Mouse (Mus musculus) embryonic facial prominence, embryonic 11.5 days (tissue): Measurements from ENCODE around the gene Lrpprc. TPM values are rescaled to one million over a fixed set of nuclear protein-coding genes. Genes with fewer than 3 reads are reported as not detected.

ENCODE experiments used
- ATAC-seq: fragments of 200-750 bp; cut with Nextera tagmentation; replicated peaks from 2 replicates; pipeline ENCODE4 v1.8.0; 2017; ENCODE audit warnings: low read depth; ENCODE audit not compliant: insufficient number of reproducible peaks, low FRiP score, low TSS enrichment
- DNase-seq: peaks from one replicate; pipeline ENCODE4 v3.0.0-alpha.2; 2015; ENCODE audit warnings: low spot score
- H3K27ac ChIP-seq: fragments of 300-500 bp; sonication (generic); replicated peaks from 2 replicates; pipeline ENCODE4 v1.5.1; 2014; ENCODE audit warnings: mild to moderate bottlenecking, low read depth, low read length, control low read depth
- H3K27me3 ChIP-seq: fragments of 300-500 bp; sonication (generic); 2 replicates; pipeline ENCODE4 v1.6.1; 2014; ENCODE audit warnings: mild to moderate bottlenecking, low read length, moderate library complexity, mixed read lengths; ENCODE audit not compliant: control insufficient read depth, insufficient read depth
- H3K36me3 ChIP-seq: fragments of 300-500 bp; sonication (generic); replicated peaks from 2 replicates; pipeline ENCODE4 v1.6.1; 2014; ENCODE audit warnings: low read depth, mild to moderate bottlenecking, low read length, moderate library complexity, mixed read lengths; ENCODE audit not compliant: control insufficient read depth, insufficient read depth
- H3K4me1 ChIP-seq: fragments of 300-500 bp; sonication (generic); 2 replicates; pipeline ENCODE4 v1.6.1; 2014; ENCODE audit warnings: low read length, mixed read lengths; ENCODE audit not compliant: control insufficient read depth, insufficient read depth
- H3K4me2 ChIP-seq: fragments of 300-500 bp; sonication (generic); 2 replicates; pipeline ENCODE4 v1.6.1; 2014; ENCODE audit warnings: low read depth, mild to moderate bottlenecking, control low read depth, low read length, moderate library complexity
- H3K4me3 ChIP-seq: fragments of 300-500 bp; sonication (generic); 2 replicates; pipeline ENCODE4 v1.5.1; 2014; ENCODE audit warnings: low read depth, low read length, control low read depth
- H3K9ac ChIP-seq: fragments of 300-500 bp; sonication (generic); replicated peaks from 2 replicates; pipeline ENCODE4 v1.6.1; 2014; ENCODE audit warnings: mild to moderate bottlenecking, control low read depth, low read length
- H3K9me3 ChIP-seq: fragments of 300-500 bp; sonication (generic); replicated peaks from 2 replicates; pipeline ENCODE4 v1.6.1; 2016; ENCODE audit warnings: mild to moderate bottlenecking, low read length, inconsistent platforms, mixed read lengths; ENCODE audit not compliant: control insufficient read depth
- WGBS: fragments of 180-500 bp; shearing (Covaris S2); extraction: QIAGEN DNeasy Blood & Tissue Kit; methylation state at CpG from one replicate; pipeline ENCODE4 v1.1.7; 2014; 5-methylcytosine and 5-hydroxymethylcytosine counted together
- polyA plus RNA-seq: library from polyadenylated mRNA; unstranded; fragments of >200 nt; fragmentation: Nextera tagmentation; extraction: Ambion mirVana; gene quantifications from 2 replicates; pipeline ENCODE4 v1.2.1, GENCODE M21; 2014

Lrpprc gene
- polyA plus RNA-seq, 1 experiment from 2014 or later: 63.1 TPM

GRCm38 (mm10) chr17:84785176-84785575 is 5.4 kb downstream of the Lrpprc start:
- H3K4me2 ChIP-seq: no peak overlapping the region
- no peak for DNase-seq
- 82% methylated on average over 5 of the region's 5 CpGs for WGBS
- H3K9ac ChIP-seq: no peak overlapping the region
- no peaks in the 10 kb centered on the region for H3K27me3 ChIP-seq
- no peaks in the 10 kb centered on the region for H3K36me3 ChIP-seq
- no peak overlapping the region for H3K27ac ChIP-seq
- no peak for ATAC-seq
- no peak overlapping the region for H3K4me3 ChIP-seq
- H3K4me1 ChIP-seq: no peaks in the 10 kb centered on the region
- H3K9me3 ChIP-seq: no peaks in the 10 kb centered on the region

DNA sequence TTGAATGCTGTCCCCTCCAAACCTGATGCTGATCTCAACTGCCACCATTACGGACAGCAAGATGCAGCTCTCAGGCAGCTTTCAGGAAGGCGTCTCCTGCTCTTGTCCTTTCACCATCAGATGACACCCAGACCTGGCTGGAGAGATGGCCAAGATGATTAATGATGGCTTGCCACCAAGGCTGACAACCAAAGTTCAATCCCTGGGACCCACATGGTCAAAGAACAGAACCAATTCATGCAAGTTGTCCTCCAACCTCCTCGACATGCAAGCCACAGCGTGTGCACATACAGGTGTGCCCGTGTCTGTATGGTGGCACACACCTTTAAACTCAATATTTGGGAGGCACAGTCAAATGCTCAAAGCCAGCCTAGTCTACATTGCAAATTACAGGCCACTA is 7.1 kb downstream of the Lrpprc start:
- Histone ChIP-seq H3K4me1 (no peaks in the 10 kb centered on the region), H3K4me2 (no peak overlapping the region), H3K4me3 (no peak overlapping the region), H3K27me3 (no peaks in the 10 kb centered on the region), H3K9ac (no peak overlapping the region), H3K27ac (no peak overlapping the region), H3K9me3 (no peaks in the 10 kb centered on the region), H3K36me3 (no peaks in the 10 kb centered on the region)
- WGBS: 91% methylated on average over 5 of the region's 5 CpGs
- ATAC-seq (no peak), DNase-seq (no peak)

- H3K36me3 ChIP-seq: no peaks in the 10 kb centered on the region
- H3K4me1 ChIP-seq: no peaks in the 10 kb centered on the region
- no peak for DNase-seq
- ATAC-seq: no peak
- no peaks in the 10 kb centered on the region for H3K9me3 ChIP-seq
- H3K27ac ChIP-seq: no peak overlapping the region
- H3K27me3 ChIP-seq: no peaks in the 10 kb centered on the region
- H3K4me3 ChIP-seq: no peak overlapping the region
- WGBS: 96% methylated on average over 6 of the region's 6 CpGs
- no peak overlapping the region for H3K4me2 ChIP-seq
- H3K9ac ChIP-seq: no peak overlapping the region
These were observed 10.3 kb downstream of the Lrpprc start for GRCm38 (mm10) chr17:84780321-84780720.

DNA sequence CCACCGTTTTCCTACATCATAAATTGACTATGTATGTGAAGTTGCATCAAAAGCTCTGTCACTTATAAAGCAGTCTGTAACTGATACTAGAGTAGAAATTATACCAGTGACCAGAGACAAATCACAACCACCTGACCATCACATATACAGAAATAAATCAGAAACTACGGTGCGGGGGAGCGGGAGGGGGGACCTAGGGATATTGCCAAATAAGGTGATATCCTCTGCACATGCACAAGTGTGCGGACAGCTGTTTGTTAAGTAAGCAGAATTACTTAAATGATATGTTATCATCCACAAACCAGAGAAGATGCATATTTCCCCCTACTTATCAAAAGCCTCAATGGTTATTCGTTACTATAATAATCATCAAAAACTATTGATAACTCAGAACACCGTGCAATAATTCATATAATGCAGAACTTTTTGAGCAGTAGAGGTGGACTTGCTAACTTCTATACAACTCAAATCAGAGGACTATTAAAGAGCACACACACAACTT is 12.1 kb downstream of the Lrpprc start:
- no peak overlapping the region for H3K9ac ChIP-seq
- no peak overlapping the region for H3K4me3 ChIP-seq
- no peak for ATAC-seq
- 88% methylated on average over 7 of the region's 7 CpGs for WGBS
- H3K36me3 ChIP-seq: no peaks in the 10 kb centered on the region
- H3K27ac ChIP-seq: no peak overlapping the region
- no peak overlapping the region for H3K4me2 ChIP-seq
- H3K27me3 ChIP-seq: no peaks in the 10 kb centered on the region
- no peaks in the 10 kb centered on the region for H3K9me3 ChIP-seq
- H3K4me1 ChIP-seq: no peaks in the 10 kb centered on the region
- DNase-seq: no peak

GRCm38 (mm10) chr17:84776362-84777000 is 14.1 kb downstream of the Lrpprc start:
- no peak for ATAC-seq
- Histone ChIP-seq H3K36me3 (no peaks in the 10 kb centered on the region; the same call in 1 of the 2 replicates), H3K4me3 (no peak overlapping the region), H3K9ac (no peak overlapping the region), H3K9me3 (no peaks in the 10 kb centered on the region), H3K27me3 (no peaks in the 10 kb centered on the region), H3K4me1 (no peaks in the 10 kb centered on the region), H3K4me2 (no peak overlapping the region), H3K27ac (no peak overlapping the region)
- DNase-seq: no peak
- 92% methylated on average over 16 of the region's 16 CpGs for WGBS

DNA sequence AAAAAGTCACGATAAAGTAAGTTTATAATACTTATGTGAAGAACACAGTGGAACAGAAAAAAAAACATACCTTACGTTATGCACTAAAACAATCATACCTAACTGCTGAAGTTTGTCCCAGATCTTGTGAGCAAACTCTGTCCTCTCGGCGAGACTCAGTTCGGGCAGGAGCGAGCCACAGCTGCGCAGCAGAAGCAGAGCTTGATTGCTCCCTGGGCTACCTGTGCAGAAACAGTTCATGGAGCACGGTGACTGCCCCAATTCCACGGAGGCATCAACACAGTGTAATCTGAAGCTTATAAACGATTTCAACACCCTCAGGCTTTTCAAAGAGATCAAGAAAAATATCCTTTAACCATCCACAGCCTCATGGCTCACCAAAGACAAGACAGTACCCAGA is 15.3 kb downstream of the Lrpprc start:
- no peaks in the 10 kb centered on the region for H3K27me3 ChIP-seq
- WGBS: 89% methylated on average over 10 of the region's 10 CpGs
- no peak for DNase-seq
- H3K9me3 ChIP-seq: no peaks in the 10 kb centered on the region
- no peak overlapping the region for H3K27ac ChIP-seq
- H3K4me1 ChIP-seq: no peaks in the 10 kb centered on the region
- no peak overlapping the region for H3K9ac ChIP-seq
- no peak overlapping the region for H3K4me3 ChIP-seq
- H3K36me3 ChIP-seq: no peaks in the 10 kb centered on the region; the same call in 1 of the 2 replicates
- ATAC-seq: no peak
- H3K4me2 ChIP-seq: no peak overlapping the region

GRCm38 (mm10) chr17:84771882-84772281 is 18.7 kb downstream of the Lrpprc start:
- ATAC-seq: no peak
- Histone ChIP-seq H3K4me2 (no peak overlapping the region), H3K4me1 (no peaks in the 10 kb centered on the region), H3K9me3 (no peaks in the 10 kb centered on the region), H3K27ac (no peak overlapping the region), H3K9ac (no peak overlapping the region), H3K36me3 (no peaks in the 10 kb centered on the region; the same call in 1 of the 2 replicates), H3K27me3 (no peaks in the 10 kb centered on the region), H3K4me3 (no peak overlapping the region)
- WGBS: 92% methylated on average over 9 of the region's 9 CpGs
- no peak for DNase-seq

- no peaks in the 10 kb centered on the region for H3K27me3 ChIP-seq
- H3K27ac ChIP-seq: no peak overlapping the region
- H3K9me3 ChIP-seq: no peaks in the 10 kb centered on the region
- H3K4me2 ChIP-seq: no peak overlapping the region
- H3K4me3 ChIP-seq: no peak overlapping the region
- H3K9ac ChIP-seq: no peak overlapping the region
- H3K36me3 ChIP-seq: no peaks in the 10 kb centered on the region; the same call in 1 of the 2 replicates
- 84% methylated on average over 8 of the region's 8 CpGs for WGBS
- H3K4me1 ChIP-seq: no peaks in the 10 kb centered on the region
- ATAC-seq (no peak), DNase-seq (no peak)
These were observed 31.6 kb downstream of the Lrpprc start for GRCm38 (mm10) chr17:84758971-84759370.
